Mouse (Mus musculus): ENCODE data around the gene Mef2c.

Gene Mef2c

DNA sequence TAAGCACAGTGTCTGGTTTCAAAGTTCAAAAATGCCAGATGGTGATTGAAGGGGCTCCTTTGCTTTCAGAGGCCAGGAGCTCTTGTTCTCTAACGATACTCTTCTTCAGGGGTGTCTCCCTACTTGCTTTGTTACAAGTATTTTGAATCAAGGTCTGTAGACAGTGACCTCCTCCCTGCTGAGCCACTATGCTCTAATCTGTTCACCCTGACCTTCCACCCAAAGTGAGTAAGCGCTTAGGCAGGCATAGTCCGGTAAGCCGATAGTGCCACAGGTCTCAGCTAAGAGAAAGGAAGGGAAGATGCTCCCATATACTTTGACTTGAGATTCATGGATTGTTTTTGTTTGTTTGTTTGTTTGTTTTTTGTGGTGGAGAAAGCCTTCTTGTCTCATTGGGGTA, 69.5 kb downstream of the Mef2c start:
- DNase-seq: no peak

DNA sequence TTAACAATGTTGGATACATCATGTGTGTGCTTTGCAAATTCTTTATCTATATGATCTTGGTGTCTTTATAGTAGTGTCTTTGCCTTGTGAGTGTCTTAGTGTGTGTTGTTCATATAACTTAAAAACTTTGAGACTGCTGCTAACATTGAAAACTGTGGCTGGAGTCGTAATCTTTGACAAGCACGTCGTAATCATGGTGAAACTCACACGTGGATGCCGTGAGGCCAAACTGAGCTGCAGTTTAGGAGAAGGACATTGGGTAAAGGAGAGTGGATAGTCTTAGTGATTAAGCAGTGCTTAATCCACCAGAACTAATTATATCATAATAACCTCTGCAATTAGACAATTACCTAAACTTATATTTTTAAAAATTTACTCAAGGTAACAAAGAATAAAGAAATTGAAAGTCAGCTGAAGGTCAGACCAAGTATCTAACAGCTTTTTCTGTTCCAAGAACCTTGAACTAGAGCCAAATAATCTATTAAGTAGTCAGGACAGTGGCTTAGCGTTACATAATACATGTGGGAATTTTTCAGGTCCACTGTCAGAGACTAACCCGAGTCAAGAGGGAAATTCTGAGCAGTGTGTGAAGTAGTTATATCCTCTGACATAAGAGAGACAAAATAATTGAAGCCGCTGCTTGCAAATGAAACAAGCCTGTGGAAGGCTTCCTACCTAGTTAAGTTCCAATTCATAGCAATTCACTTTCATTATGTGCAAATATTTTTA, 70.2 kb downstream of the Mef2c start:
- no peak for DNase-seq

DNA sequence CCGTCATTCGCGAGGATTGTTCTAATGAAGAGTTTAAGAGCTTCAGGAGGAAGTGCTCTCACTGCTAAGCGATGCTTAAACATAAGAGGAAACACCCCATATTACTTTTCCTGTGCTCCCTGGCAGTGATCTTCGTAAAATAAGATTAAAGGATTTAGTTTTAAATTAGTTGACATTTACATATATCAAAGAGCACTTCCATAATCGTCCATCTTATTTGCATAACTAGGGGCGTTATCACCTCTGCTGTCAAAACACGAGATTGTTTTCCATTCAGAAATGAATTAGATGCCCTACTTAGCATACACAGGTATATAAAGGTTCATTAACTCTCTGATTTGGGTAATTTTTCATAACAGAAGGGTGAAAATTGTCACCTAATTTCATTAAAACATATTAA, 71.0 kb downstream of the Mef2c start:
- no peak for DNase-seq

DNA sequence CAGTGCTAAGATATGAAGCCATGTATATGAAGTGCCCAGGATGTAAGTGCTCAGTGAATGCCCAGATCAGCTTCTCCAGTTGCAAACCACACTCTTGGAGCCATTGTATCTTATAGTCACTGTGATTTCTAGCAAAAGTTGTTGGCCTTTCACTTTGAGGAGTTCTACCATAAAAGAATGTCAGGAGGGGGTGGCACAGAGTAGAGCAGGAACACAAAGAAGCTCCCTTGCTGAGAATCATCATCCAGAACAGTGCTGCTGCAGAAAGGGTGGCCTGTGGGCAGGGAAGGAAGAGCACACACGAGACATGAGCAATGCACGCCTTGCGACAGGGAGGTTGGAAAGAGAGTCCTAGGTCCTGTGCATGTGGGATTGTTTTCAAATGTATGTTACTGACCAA, 75.6 kb downstream of the Mef2c start:
- no peak for DNase-seq

DNA sequence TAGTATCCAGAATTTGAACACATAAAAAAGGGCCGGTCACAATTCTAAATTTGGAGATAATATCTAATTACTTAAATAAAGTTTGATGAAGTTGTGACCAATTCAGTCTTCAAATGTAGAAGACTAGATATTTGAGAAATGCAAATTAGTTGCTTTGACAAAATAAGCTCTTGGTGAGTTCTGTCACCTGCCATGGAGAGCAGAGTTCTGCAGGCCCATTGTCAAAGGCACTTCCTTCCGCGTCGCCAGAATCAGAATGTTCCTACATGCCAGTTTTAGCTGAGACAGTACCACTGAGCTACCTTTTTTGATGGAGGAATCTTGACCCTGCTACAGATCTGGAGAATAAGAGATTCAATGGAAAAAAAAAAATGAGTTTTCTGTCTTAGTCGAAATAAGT, 77.0 kb downstream of the Mef2c start:
- DNase-seq: no peak

DNA sequence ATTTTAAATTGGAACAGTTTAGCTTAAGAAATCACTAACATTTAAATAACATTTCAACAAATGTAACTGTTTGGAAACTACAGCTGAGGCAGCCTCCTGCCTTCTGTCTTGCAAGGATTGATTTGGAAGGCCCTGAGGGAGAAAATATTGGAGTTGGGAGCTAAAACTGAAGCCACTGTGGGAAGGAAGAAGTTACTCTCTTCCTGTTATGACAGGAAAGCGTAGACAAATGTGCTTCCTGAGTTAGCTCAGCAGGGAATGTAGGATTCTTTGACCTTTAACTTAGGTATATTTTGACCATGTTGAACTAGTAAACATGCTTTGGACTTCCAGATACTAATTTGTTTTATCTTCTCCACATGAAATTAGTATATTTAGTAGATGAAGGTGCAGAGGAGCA, 78.7 kb downstream of the Mef2c start:
- no peak for DNase-seq

DNA sequence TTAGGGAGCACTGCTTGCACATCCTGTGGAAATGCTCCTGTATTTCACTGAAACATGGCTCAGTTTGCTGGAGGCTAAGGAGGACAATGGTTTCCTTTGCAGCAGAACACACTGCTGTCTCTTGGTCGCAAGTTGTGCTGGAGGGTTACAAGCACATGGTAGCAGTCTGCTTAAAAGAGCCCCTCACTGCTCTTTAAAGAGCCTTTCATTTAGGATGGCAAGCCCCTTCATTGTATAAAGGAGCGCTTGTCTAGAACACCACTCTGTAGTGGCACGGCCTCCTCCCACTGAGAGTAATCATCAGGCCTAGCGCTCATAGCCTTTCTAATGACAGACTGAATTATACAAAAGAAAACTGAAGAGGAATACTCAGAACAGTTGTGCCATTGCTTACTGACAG, 80.0 kb downstream of the Mef2c start:
- no peak for DNase-seq

DNA sequence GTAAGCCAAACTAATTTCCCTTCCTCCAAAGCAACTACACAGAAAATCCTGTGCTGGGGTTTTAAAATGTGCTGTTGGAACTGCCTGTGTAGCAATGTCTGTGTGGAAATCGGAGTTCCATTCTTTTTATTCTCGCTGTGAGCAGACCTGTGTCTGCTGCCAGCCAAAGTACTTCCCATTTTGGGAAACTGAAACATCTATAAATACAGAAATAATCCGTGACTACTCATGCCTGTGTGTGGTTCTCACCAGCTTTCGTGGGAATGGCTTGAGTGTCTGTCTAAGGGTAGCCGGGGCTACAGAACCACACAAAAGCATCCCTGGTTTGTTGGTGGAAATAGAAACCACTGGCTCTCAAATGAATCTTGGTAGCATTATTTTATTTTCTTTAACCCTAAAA, 81.5 kb downstream of the Mef2c start:
- DNase-seq: no peak

DNA sequence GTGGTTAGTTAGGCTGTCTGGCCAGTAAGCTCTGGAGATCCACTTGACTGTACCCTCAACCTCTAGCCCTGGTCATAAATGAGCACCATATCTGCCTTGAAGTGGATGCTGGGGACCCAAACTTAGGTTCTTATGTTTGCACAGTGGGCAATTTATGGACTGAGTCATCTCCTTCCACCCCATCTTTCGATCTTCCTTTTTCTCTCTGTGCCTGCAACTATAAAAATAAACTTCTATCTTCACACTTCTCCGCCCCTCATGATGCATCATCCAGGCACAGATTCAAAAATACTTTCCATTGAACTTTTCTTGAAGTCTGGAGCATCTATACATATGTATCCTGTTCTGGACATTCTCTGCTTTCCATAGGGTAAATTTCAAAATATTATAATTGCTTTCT, 84.4 kb downstream of the Mef2c start:
- DNase-seq: no peak

DNA sequence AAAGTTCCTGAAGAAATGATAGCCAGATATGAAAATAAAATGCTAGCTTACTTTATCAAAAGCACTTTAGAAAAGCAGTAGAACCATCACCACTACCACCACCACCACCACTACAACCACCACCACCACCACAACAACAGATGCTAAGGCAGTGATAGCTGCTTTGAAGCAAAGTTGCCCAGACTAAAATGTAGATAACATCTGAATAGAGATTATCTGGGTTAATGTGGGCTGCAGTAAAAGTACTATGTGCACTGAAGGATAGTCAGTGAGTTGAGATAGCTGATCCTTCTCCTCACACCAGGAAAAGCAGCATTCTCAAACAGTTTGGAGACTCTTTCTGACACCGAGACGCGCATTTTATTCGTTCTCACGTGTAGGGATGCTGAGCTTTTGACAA, 87.1 kb downstream of the Mef2c start:
- no peak for DNase-seq

DNA sequence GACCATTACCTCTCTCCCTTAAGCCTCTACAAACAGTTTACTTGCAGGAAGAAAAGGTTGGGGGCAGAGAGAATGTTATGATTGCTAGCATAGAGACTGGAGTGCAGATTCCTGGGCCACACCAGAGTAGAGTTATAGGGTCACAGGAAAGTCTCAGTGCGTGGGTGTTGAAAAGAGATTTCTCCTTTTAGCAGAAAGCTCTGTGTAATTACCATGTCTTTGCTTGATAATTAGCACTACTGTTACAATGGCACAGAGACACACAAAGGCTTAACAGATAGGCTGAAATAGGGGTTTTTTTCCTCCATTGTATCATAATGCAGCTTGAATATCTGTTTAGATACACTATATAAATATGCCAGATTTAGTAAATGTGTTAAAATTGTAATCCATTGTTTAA, 91.6 kb downstream of the Mef2c start:
- no peak for DNase-seq

DNA sequence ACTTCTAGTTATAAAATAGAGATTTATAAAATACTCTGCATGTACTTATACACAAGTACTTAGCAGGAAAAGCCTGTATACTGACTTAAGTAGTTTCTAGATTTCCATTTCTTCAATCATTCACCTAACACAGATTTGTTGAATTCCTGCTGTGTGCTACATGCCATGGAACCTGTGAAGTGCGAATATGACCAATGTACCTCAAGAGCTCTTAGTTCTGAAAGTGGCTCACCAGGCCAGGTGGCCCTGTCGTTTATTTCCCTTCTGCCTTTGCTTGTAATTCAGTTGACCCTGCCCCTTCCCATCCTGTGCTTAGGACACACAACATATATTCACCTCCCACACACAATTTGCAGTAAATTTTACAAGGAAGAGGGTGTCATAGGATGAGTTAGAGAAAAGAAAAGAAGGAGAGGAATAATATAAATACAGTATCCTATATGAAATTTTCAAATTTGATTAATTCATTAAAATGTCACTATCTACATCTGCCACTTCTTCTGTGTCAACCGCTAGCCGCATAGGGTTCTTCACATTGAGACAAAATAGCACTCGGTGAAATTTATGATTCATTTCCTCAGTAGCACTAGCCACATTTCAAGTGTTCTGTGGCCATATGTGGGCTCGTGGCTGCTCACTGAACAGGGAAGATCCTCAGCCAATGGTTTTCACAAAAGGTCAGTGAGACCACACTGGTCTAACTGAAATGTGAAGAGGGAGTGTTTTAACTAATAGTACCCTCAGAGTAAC, 93.3 kb downstream of the Mef2c start:
- no peak for DNase-seq

DNA sequence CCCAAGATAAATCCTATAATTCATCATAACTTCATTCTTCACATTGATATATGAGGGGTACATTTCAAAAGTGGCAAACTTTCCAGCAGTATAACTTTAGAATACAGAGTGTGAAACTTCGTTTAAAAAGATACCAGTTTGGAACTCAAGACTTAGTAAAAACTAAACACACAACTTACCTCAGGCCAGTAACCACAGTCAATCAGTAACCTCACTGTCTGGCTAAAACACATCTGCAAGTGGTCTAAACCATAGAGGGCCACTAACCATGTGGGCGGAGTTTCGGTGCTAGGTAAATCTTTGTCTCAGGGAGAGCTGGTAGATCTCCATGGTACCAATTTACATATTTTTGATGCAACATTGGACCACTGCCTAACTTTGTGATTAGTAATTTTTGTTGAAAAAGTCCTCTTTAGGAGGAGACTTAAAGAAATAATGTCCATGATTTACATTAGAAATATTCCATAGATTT, 93.9 kb downstream of the Mef2c start:
- DNase-seq: no peak

DNA sequence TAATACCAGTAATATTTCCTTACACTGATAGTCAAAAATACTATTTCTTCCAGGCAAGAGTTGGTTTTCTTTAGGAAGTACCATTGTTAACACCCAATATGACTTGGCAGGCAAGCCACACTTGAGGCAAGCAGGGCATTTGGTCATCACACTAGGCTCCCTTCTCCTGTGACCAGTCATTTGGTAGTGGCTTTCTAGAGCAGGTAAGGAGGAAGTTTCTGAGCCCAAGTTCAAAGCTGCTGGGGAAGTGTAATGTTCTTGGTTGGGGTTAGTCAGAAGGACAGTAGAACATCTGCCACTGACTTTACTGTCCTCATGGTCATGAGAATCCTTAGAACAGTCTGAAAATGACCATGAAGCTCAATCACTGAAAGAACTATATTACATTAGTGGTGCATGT, 96.5 kb downstream of the Mef2c start:
- no peak for DNase-seq

DNA sequence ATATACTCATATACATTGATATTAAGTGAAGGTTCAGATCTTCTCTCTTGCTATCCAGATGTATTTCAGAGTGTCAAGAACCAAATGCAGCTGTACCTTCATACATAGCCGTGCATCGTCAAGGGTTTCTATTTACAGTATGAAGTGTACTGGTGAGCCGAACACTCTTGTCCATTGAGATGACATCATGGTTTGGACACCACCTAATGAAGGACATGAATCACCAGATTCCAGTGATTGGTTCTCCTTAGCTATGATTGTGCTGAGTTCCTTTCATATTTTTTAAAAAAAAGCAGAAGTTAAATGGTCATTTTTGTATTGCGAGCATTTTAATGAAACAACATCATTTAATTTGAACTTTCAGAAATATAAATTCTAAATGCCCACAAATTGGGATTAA, 97.9 kb downstream of the Mef2c start:
- DNase-seq: no peak

DNA sequence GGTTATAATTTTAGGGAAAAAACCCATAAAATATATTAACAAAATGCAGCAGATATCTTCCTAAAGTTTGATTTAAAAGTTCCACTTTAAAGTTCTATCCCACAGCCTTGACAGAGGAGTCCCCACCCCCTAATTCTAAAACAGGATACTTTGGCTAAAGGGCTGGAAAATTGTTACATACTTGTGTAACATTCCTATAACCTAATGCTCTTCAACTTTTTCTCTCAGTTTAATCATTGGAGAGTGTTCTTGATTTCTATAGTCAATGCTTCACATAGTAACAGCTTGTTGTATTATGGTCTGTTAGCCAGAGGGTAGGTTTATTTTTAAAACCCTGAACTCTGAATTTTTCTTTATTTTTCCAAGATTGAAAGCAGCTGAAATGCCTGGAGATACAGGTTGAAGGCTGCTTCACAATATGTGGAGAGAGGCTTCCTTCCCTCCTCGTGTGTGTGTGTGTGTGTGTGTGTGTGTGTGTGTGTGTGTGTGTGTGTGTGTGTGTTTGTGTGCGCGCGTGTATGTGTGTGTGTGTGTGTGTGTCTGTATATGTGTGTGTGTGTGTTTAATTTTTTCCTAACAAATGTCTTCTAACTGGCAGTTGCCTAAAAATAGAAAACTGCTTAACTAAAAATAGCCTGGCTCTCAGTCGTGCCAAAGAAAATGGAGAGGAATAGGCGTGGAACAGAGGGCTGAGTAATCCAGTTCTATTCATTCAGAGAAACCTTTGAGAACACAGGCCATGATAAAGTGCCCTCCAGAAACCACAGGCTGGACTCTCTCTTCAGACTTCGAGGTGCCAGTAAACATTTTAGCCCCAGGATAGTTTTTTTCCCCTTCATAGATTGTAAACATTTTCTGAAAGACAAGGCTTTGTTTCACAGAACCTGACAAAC, 99.8 kb downstream of the Mef2c start:
- DNase-seq: no peak

DNA sequence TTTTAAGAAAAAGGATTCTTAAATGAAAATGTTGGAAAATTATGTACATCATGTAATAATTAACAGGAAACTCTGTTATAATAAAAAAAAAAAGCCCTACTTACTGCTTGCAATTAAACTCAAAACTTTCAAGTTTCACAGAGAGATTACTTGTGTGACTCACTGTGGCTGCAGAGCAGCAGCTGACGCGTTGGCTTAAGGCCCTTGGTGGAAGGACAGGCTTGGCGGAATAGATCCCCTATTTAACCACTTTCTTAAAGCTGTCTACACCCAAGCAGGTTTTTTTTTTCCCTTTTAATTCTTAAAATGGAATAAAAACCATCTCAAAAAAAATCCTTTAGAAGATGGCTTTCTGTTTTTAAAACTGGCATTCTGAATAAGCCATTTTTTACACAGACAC, 100.5 kb downstream of the Mef2c start:
- no peak for DNase-seq

DNA sequence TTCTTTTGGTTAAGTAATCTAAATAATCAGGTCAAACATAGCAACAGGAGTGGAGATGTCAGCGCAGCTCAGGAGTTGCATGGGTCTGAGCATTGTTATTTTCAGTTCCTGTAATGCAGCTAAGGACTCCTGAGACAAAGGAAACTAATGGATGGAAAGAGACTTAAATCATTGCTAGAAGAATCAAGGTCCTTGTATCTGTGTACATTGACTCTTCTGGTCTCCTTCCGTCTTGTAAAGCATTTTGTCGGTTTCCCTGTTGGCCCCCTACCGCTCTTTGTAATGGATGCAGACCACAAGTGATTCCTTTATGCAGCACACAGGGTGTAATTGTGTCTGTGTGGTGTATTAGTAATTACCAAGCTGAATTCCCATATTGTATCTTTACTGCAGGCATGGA, 101.0 kb downstream of the Mef2c start:
- DNase-seq: no peak

DNA sequence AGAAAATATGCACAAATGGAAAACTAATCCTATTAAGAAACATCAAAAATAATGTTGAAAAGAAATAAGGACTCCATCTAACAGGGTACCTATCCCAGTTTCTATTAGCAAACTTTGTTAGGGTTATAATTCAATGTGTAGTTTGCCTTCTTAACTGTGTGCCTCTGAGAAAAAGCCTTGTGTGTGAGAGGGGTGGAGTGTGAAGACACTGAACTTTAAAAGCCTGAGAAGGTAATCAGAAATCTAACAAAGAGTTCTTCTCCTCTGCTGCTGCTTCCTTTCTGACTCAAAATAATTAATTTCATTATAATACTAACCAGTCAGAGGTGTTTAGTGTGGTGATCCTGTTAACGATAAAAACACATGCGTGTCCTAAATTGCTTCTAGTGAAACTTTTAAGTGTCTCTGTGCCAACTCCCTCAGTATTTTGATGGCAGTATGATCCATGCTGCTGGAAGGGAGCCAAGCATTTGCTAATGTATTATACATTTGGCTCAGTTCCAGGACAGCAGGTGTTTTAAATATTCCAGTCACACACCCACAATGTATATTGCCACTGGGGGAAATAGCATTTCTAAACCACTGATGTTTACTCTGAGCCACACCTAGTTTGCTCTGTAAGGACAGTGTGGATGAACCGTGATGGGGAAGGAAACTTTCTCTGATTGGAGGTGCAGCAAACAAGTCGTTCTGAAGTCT, 104.2 kb downstream of the Mef2c start:
- no peak for DNase-seq

DNA sequence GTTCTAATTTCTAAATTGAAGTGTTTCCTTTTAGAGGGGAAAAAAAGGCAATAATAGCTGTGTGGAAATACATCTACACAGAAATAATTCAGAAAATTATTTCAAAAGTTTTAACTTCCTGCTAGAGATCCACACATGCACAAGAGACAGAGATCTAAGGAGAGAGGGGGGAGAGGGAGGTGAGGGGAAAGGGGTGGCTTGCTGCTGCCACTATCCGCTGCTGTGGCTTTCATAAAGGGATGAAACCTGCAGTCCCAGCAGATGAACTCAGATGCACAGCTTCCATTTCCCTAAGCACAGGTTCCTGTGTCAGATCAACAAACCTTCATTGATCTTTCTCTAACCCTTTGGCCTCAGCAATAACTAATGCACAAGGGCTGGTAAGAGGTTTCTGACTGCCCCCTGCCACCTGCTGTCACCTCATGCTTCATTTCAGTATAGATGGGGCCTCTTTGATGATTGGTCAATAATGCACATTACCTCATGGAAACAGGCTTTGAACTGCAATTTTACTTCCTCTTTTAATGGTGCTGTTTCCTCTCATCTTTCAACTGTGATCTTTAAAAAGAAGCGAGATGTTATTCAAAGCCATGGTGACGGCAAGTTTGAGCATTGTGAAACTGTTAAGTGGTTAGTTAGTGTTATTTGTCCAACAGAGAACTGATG, 105.2 kb downstream of the Mef2c start:
- DNase-seq: no peak

DNA sequence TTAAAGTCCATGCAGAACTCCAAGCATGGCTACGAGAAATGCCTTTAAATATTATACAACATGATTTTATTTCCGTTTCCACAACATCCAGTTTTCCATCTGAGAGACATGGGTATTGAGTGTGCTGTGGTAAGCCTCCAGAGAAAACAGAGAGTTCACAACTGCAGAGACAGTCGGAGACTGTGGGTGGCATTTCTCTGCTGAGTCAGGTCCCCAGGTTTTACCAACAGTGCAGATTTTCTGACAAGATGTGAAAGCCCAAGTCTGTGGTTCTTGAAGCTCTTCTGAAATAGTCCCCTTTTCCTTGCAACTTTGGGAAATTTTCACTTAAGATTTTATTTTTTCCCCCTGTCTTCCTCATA, 105.7 kb downstream of the Mef2c start:
- no peak for DNase-seq

DNA sequence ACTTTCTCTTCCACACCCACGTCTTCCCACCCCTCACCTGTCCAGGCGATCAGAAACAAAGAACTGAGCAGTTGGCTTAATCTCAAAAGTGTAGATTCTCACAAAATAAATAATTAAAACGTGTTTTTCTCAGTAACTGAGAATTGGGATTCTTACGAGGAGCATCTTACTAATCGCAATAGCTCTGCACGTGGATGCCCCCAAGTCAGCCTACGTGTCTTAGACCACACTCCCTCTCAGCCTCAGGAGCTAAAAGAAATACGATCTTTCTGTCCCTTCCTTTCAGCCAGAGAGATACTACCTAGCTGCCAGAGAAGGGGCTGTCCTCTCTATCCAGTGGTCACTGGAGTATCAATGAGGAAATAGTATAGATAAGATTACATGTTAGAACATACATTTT, 106.3 kb downstream of the Mef2c start:
- no peak for DNase-seq

DNA sequence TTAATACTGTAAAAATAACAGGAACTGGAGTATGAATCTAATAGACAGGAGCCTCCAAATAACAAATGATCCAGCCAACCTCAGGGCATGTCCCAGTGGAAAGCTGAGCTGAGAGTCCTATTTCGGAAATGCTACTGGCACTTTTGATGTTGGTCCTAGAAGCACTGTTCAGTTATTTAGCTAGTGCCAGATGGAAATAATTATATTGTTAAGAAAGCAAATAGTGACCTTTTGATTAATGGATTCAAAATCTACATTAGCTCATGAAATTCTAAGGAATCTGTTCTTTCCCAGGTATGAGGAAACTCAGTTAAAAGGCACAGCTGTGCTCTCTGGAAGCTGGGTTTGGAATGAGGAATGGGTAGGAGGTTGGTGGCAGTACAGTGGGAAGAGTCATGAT, 108.4 kb downstream of the Mef2c start:
- no peak for DNase-seq
